Mouse (Mus musculus) embryonic facial prominence, embryonic 12.5 days (tissue): ENCODE measurements at regions not wholly inside any gene's neighbourhood (a gene's known extent, or its start where the extent isn't known, plus 50 kb on each side); places are given as distances from the start of the nearest gene placed in this dataset.
A peak's percentile ranks its signal among the peaks of the same experiment; 100 is the strongest.

Experiments used
- ATAC-seq: fragments of 200-750 bp; cut with Nextera tagmentation; 2 replicates; pipeline ENCODE4 v1.8.0; 2017; ENCODE audit not compliant: insufficient number of reproducible peaks, insufficient read depth, low FRiP score, low TSS enrichment
- H3K27ac ChIP-seq: fragments of 300-500 bp; sonication (generic); 2 replicates; pipeline ENCODE4 v1.5.1; 2016; ENCODE audit warnings: mild to moderate bottlenecking
- H3K27me3 ChIP-seq: fragments of 300-500 bp; sonication (generic); 2 replicates; pipeline ENCODE4 v1.6.1; 2016; ENCODE audit warnings: mild to moderate bottlenecking, moderate library complexity
- H3K36me3 ChIP-seq: fragments of 300-500 bp; sonication (generic); 2 replicates; pipeline ENCODE4 v1.6.1; 2016; ENCODE audit warnings: mild to moderate bottlenecking
- H3K4me1 ChIP-seq: fragments of 300-500 bp; sonication (generic); 2 replicates; pipeline ENCODE4 v1.6.1; 2016
- H3K4me2 ChIP-seq: fragments of 300-500 bp; sonication (generic); replicated peaks from 2 replicates; pipeline ENCODE4 v1.6.1; 2016; ENCODE audit warnings: mild to moderate bottlenecking, moderate library complexity
- H3K4me3 ChIP-seq: fragments of 300-500 bp; sonication (generic); 2 replicates; pipeline ENCODE4 v1.5.1; 2016; ENCODE audit warnings: mild to moderate bottlenecking
- H3K9ac ChIP-seq: fragments of 300-500 bp; sonication (generic); 2 replicates; pipeline ENCODE4 v1.6.1; 2016; ENCODE audit warnings: mild to moderate bottlenecking, moderate library complexity
- H3K9me3 ChIP-seq: fragments of 300-500 bp; sonication (generic); 2 replicates; pipeline ENCODE4 v1.6.1; 2016; ENCODE audit warnings: mild to moderate bottlenecking, moderate library complexity
- WGBS: fragments of 180-500 bp; shearing (Covaris S2); methylation state at CpG from one replicate; pipeline ENCODE4 v1.1.7; 2016; 5-methylcytosine and 5-hydroxymethylcytosine counted together

GRCm38 (mm10) chr12:28060281-28060680 is 491.9 kb downstream of the Dcdc2c start:
- no peaks in the 10 kb centered on the region for H3K27me3 ChIP-seq
- no peak overlapping the region for H3K9ac ChIP-seq
- 56% methylated on average over 6 of the region's 6 CpGs for WGBS
- no peak overlapping the region for H3K4me3 ChIP-seq
- no peaks in the 10 kb centered on the region for H3K36me3 ChIP-seq
- no peak overlapping the region for H3K4me2 ChIP-seq
- H3K27ac ChIP-seq: no peak overlapping the region
- no peaks in the 10 kb centered on the region for H3K9me3 ChIP-seq
- H3K4me1 ChIP-seq: 0 out of 2 replicates have a peak, but pooled peaks cover 3% of the 10 kb centered on the region
- no peak for ATAC-seq

GRCm38 (mm10) chr12:28055518-28056280 is 496.5 kb downstream of the Dcdc2c start:
- H3K4me1 ChIP-seq: 0 out of 2 replicates have a peak, but pooled peaks cover 3% of the 10 kb centered on the region
- peak; percentile 75; the same call in 1 of the 2 replicates for ATAC-seq
- H3K4me3 ChIP-seq: no peak overlapping the region
- H3K4me2 ChIP-seq: no peak overlapping the region
- no peaks in the 10 kb centered on the region for H3K36me3 ChIP-seq
- H3K9me3 ChIP-seq: no peaks in the 10 kb centered on the region
- WGBS: 49% methylated on average over 4 of the region's 4 CpGs
- H3K27ac ChIP-seq: no peak overlapping the region
- no peak overlapping the region for H3K9ac ChIP-seq
- H3K27me3 ChIP-seq: no peaks in the 10 kb centered on the region

- WGBS: 90% methylated on average over 11 of the region's 11 CpGs
- no peak overlapping the region for H3K27ac ChIP-seq
These were observed 497.8 kb downstream of the Dcdc2c start for GRCm38 (mm10) chr12:28054444-28054843.

GRCm38 (mm10) chr12:28047989-28048388 is 504.2 kb downstream of the Dcdc2c start:
- Histone ChIP-seq H3K27ac (no peak overlapping the region), H3K36me3 (no peaks in the 10 kb centered on the region), H3K4me2 (no peak overlapping the region), H3K27me3 (no peaks in the 10 kb centered on the region), H3K4me1 (0 out of 2 replicates have a peak, but pooled peaks cover 5% of the 10 kb centered on the region), H3K9me3 (no peaks in the 10 kb centered on the region), H3K4me3 (no peak overlapping the region), H3K9ac (no peak overlapping the region)
- 45% methylated on average over 4 of the region's 4 CpGs for WGBS
- no peak for ATAC-seq

More at GRCm38 (mm10) chr12:28054444-28054843, 497.8 kb downstream of the Dcdc2c start:
- Histone ChIP-seq H3K4me2 (no peak overlapping the region), H3K4me1 (0 out of 2 replicates have a peak, but pooled peaks cover 3% of the 10 kb centered on the region), H3K9me3 (no peaks in the 10 kb centered on the region), H3K9ac (no peak overlapping the region), H3K27me3 (no peaks in the 10 kb centered on the region), H3K4me3 (no peak overlapping the region), H3K36me3 (no peaks in the 10 kb centered on the region)
- ATAC-seq: no peak

GRCm38 (mm10) chr12:28038161-28038911 is 513.9 kb downstream of the Dcdc2c start:
- no peaks in the 10 kb centered on the region for H3K4me1 ChIP-seq
- no peaks in the 10 kb centered on the region for H3K9me3 ChIP-seq
- H3K9ac ChIP-seq: no peak overlapping the region
- no peak overlapping the region for H3K27ac ChIP-seq
- H3K4me3 ChIP-seq: no peak overlapping the region
- no peak for ATAC-seq
- WGBS: 81% methylated on average over 7 of the region's 7 CpGs
- H3K4me2 ChIP-seq: no peak overlapping the region
- no peaks in the 10 kb centered on the region for H3K36me3 ChIP-seq
- no peaks in the 10 kb centered on the region for H3K27me3 ChIP-seq

GRCm38 (mm10) chr12:27999170-27999569 is 553.0 kb downstream of the Dcdc2c start:
- no peak overlapping the region for H3K4me2 ChIP-seq
- no peaks in the 10 kb centered on the region for H3K9me3 ChIP-seq
- no peak for ATAC-seq
- H3K9ac ChIP-seq: no peak overlapping the region
- 80% methylated on average over 2 of the region's 2 CpGs for WGBS
- no peaks in the 10 kb centered on the region for H3K27me3 ChIP-seq
- H3K36me3 ChIP-seq: no peaks in the 10 kb centered on the region
- no peaks in the 10 kb centered on the region for H3K4me1 ChIP-seq
- H3K4me3 ChIP-seq: no peak overlapping the region
- H3K27ac ChIP-seq: no peak overlapping the region

- Histone ChIP-seq H3K4me1 (no peaks in the 10 kb centered on the region), H3K27ac (no peak overlapping the region), H3K4me3 (no peak overlapping the region), H3K27me3 (no peaks in the 10 kb centered on the region), H3K36me3 (no peaks in the 10 kb centered on the region), H3K4me2 (no peak overlapping the region), H3K9ac (no peak overlapping the region), H3K9me3 (no peaks in the 10 kb centered on the region)
- 65% methylated on average over 3 of the region's 3 CpGs for WGBS
- ATAC-seq: no peak
These were observed 560.0 kb downstream of the Dcdc2c start for GRCm38 (mm10) chr12:27992152-27992551.

- no peak overlapping the region for H3K4me3 ChIP-seq
- ATAC-seq: no peak
- no peak overlapping the region for H3K4me2 ChIP-seq
- H3K27ac ChIP-seq: no peak overlapping the region
- 84% methylated on average over 3 of the region's 3 CpGs for WGBS
- no peaks in the 10 kb centered on the region for H3K27me3 ChIP-seq
- no peaks in the 10 kb centered on the region for H3K36me3 ChIP-seq
- no peaks in the 10 kb centered on the region for H3K4me1 ChIP-seq
- H3K9ac ChIP-seq: no peak overlapping the region
- no peaks in the 10 kb centered on the region for H3K9me3 ChIP-seq
These were observed 567.8 kb downstream of the Dcdc2c start for GRCm38 (mm10) chr12:27984261-27984841.

GRCm38 (mm10) chr12:27978257-27978931 is 573.8 kb downstream of the Dcdc2c start:
- H3K4me2 ChIP-seq: no peak overlapping the region
- H3K9me3 ChIP-seq: no peaks in the 10 kb centered on the region
- no peaks in the 10 kb centered on the region for H3K36me3 ChIP-seq
- ATAC-seq: no peak
- no peak overlapping the region for H3K9ac ChIP-seq
- H3K27me3 ChIP-seq: no peaks in the 10 kb centered on the region
- no peak overlapping the region for H3K27ac ChIP-seq
- 62% methylated on average over 8 of the region's 8 CpGs for WGBS
- peaks cover 8% of the 10 kb centered on the region for H3K4me1 ChIP-seq
- no peak overlapping the region for H3K4me3 ChIP-seq

- H3K4me1 ChIP-seq: peaks cover 8% of the 10 kb centered on the region
- WGBS: 66% methylated on average over 9 of the region's 9 CpGs
- no peak for ATAC-seq
- H3K9ac ChIP-seq: no peak overlapping the region
- H3K4me2 ChIP-seq: no peak overlapping the region
- no peaks in the 10 kb centered on the region for H3K9me3 ChIP-seq
- H3K36me3 ChIP-seq: no peaks in the 10 kb centered on the region
- no peak overlapping the region for H3K4me3 ChIP-seq
- no peaks in the 10 kb centered on the region for H3K27me3 ChIP-seq
- H3K27ac ChIP-seq: no peak overlapping the region
These were observed 574.5 kb downstream of the Dcdc2c start for GRCm38 (mm10) chr12:27977548-27978256.

- H3K27ac ChIP-seq: no peak overlapping the region
- no peaks in the 10 kb centered on the region for H3K27me3 ChIP-seq
- no peak overlapping the region for H3K4me3 ChIP-seq
- 0 out of 2 replicates have a peak, but pooled peaks cover 3% of the 10 kb centered on the region for H3K4me1 ChIP-seq
- ATAC-seq: no peak
- H3K9me3 ChIP-seq: no peaks in the 10 kb centered on the region
- H3K4me2 ChIP-seq: no peak overlapping the region
- WGBS: 25% methylated on average over 3 of the region's 3 CpGs
- no peak overlapping the region for H3K9ac ChIP-seq
- no peaks in the 10 kb centered on the region for H3K36me3 ChIP-seq
These were observed 589.3 kb downstream of the Dcdc2c start for GRCm38 (mm10) chr12:27962908-27963307.
